In the genomic region with DNA sequence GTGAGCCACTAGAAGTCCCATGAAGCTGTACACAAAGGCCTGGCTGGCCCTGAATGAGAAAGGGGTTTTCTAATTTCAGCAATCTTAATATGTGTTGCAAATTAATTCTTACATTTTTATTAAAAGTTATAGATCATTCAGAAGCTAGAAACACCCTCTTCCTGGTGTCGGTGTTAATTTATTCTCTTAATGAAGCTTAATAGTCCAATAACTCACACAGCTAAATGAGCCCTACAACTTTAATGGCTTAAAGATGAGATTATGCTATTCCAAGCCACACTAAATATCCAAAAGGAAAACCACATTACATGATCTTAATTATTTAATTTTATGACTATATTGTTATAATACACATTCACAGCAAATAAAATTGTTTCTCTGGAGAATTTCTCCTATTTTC, we compare ENCODE assay signal across 24 mouse cellular contexts.
"Had no signal": no experiment of that assay in that cellular context is flagged by ENCODE, and none has a peak within 500 bp of the region (broad histone marks: within the 10 kb centered on the region; RNA-seq: fewer than 3 reads in every experiment).

No protein-coding gene starts in this region.

- H3K27ac ChIP-seq: heart, adult 2 months; heart, embryonic 13.5 days; heart, embryonic 15.5 days; hindbrain, embryonic 12.5 days; hindbrain, postnatal 0 days; layer of hippocampus, adult 2 months; left cerebral cortex, adult 2 months; limb, embryonic 10.5 days; limb, embryonic 12.5 days had no signal

- H3K36me3 ChIP-seq: heart, embryonic 13.5 days; heart, embryonic 15.5 days; hindbrain, embryonic 12.5 days; limb, embryonic 10.5 days; limb, embryonic 12.5 days had no signal

- H3K27me3 ChIP-seq: heart, embryonic 13.5 days; heart, embryonic 15.5 days; hindbrain, embryonic 12.5 days; limb, embryonic 12.5 days had no signal

- H3K9ac ChIP-seq: forebrain, postnatal 0 days; heart, embryonic 13.5 days; heart, embryonic 15.5 days; hindbrain, embryonic 12.5 days; limb, embryonic 12.5 days had no signal

- H3K9me3 ChIP-seq: heart, embryonic 13.5 days; heart, embryonic 15.5 days; hindbrain, embryonic 12.5 days; limb, embryonic 10.5 days; limb, embryonic 12.5 days had no signal

- DNase-seq: forebrain, postnatal 0 days; gastrocnemius, postnatal 14 days; gastrocnemius, postnatal 36 days; heart, adult 11 months; heart, adult 2 months; heart, postnatal 14 days; heart, postnatal 36 days; kidney, adult 11 months; kidney, adult 2 months; kidney, postnatal 10 days; kidney, postnatal 25 days; kidney, postnatal 4 days; liver had no signal

- ATAC-seq: forebrain, postnatal 0 days; hindbrain, postnatal 0 days; intestine, embryonic 16.5 days had no signal

- H3K4me1 ChIP-seq: heart, embryonic 13.5 days; heart, embryonic 15.5 days; hindbrain, embryonic 12.5 days; limb, embryonic 10.5 days; limb, embryonic 12.5 days had no signal

- H3K4me2 ChIP-seq: heart, embryonic 11.5 days; heart, embryonic 13.5 days; heart, embryonic 15.5 days; hindbrain, embryonic 12.5 days; limb, embryonic 12.5 days; liver, embryonic 11.5 days had no signal

- H3K4me3 ChIP-seq: heart, adult 2 months; heart, embryonic 13.5 days; heart, embryonic 15.5 days; hindbrain, embryonic 12.5 days; layer of hippocampus, adult 2 months; left cerebral cortex, adult 2 months; limb, embryonic 10.5 days; limb, embryonic 12.5 days had no signal
